Mouse (Mus musculus) frontal cortex, adult (tissue): ENCODE results near the gene Gm20388.
"Not testable (repeated sequence)": the region's sequence is repeated elsewhere in the genome, so short reads cannot be mapped to it uniquely, and the experiment has no call there.

Experiments used
- ATAC-seq: cut with Nextera tagmentation; 2 replicates; pipeline ENCODE4 v1.9.2; 2017; ENCODE audit warnings: mild to moderate bottlenecking, moderate library complexity, mixed read lengths; ENCODE audit not compliant: low TSS enrichment

Gene Gm20388

DNA sequence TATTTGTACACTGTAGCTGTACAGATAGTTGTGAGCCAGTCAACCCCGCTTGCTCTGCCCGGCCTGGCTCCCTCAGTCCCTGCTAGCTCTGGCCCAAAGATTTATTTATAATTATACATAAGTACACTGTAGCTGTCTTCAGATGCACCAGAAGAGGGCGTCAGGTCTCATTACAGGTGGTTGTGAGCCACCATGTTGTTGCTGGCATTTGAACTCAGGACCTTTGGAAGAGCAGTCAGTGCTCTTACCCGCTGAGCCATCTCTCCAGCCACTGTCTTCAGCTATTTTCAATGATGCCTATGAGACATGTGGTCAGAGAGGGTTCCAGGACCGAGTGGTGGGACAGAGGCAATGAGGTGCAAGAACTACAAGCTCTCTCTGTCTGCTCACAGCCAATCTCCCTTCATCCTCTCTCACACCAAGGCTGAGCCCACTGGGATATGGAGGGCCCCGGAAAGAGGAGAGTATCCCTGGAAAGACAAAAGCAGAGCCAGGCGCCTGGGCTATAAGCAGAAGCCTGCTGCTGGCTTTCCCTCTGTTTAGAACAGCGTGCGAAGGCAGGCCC, 1757.4 kb downstream of the Gm20388 start:
- not testable (repeated sequence) for ATAC-seq

DNA sequence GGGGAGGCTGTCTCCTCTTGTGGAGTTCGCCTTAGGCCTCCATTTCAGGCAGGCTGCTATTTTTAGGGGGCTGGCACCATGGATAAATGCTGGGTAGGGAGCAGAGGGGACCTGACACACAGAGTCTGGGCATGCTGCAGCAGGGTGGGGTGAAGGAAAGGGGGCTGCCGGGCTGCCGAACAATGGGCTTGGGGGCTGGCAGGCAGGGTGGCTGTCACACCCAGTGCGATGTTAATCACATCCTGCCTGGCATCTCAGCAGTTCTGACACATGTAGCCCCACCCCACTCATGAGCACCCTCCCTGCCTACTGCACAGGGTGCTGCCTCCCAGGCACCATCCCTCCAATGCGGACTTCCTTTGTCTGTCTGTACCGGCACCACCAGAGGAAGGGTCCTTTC, 1757.9 kb downstream of the Gm20388 start:
- peak; percentile 55; the same call in 1 of the 2 replicates for ATAC-seq

GRCm38 (mm10) chr8:121669208-121669607, 1758.6 kb downstream of the Gm20388 start:
- ATAC-seq, result peak; percentile 51

- no peak for ATAC-seq
These were observed 1762.5 kb downstream of the Gm20388 start for GRCm38 (mm10) chr8:121673153-121673552.

GRCm38 (mm10) chr8:121673917-121674316, 1763.3 kb downstream of the Gm20388 start:
- peak; percentile 89 for ATAC-seq

DNA sequence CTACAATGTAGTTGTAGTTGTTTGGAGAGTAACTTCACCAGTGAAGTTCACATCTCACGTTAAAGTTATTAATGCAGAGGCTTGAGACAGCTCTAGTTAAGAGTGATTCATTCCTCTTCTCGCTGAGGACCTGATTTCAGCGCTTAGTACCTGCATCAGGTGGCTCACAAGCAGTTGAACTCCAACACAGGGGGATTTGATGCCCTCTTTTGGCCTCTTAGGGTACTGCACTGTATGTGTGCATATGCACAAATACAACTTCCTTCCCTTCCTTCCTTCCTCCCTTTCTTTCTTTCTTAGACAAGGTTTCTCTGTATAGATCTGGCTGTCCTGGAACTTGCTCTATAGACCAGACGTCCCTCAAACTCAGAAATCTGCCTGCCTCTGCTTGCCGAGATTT, 1763.9 kb downstream of the Gm20388 start:
- ATAC-seq, result no peak

GRCm38 (mm10) chr8:121675161-121675560, 1764.5 kb downstream of the Gm20388 start:
- peak; percentile 31; the same call in 1 of the 2 replicates for ATAC-seq

DNA sequence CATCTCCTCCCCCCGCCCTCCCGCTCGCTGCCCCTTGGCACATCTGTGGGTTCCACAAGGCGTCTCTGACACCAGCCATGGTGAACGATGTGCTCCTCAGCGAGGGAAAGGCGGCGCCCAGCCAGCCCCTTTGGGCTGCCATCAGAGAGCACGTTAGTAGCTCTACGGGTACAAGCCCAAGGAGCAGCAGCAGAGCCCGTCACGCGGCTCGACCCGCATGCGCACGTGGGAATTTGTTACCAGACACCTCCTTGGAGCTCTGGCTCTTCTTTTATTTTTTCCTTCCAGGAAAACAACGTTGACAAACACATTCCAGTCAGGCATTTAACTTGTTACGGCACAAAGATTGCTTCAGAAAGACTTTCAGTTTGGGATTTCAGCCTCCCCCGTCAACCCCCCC, 1765.1 kb downstream of the Gm20388 start:
- no peak for ATAC-seq

- no peak for ATAC-seq
These were observed 1768.1 kb downstream of the Gm20388 start for GRCm38 (mm10) chr8:121678696-121679095.

DNA sequence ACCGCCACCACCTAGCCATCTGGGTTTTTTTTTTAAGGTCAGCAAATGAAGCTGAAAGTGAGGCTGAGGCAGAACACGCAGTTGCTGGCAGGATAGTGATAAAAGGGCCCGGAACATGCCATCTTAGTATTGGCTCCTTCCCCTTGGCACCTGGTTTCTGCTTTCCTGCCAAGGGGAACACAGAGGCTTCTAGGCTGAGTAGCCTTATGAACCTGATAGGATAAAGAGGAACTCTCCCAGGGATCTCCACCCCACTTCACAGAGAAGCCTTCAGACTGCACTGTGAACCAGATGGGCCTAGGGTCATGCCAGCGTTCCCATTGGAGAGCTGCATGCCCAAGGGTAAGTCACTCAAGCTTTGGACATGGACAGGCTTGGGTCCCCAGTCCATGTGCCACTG, 1770.3 kb downstream of the Gm20388 start:
- ATAC-seq, result no peak

DNA sequence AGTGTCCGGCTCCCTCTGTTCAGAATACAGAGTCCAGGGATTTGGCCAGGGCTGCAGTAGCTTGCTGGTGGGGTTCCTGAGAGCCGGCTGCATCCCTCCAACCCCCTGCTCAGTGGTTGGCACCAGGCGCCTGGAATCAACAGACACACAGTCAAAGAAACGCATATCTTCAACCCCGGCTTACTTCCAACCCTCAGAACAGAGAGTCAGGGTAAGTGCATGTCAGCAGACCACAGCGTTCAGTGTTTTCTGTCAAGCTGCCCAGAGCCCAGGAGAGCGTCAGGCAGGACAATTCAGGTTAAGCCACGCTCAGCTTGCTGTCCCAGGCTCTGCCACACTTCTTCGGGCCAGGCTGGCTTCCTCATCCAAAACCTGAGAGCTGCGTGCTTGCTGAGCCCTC, 1770.8 kb downstream of the Gm20388 start:
- ATAC-seq, result no peak

- peak; percentile 58; the same call in 1 of the 2 replicates for ATAC-seq
These were observed 1772.6 kb downstream of the Gm20388 start for GRCm38 (mm10) chr8:121683083-121683832.

- ATAC-seq, result no peak
These were observed 1774.8 kb downstream of the Gm20388 start for GRCm38 (mm10) chr8:121685419-121685818.

DNA sequence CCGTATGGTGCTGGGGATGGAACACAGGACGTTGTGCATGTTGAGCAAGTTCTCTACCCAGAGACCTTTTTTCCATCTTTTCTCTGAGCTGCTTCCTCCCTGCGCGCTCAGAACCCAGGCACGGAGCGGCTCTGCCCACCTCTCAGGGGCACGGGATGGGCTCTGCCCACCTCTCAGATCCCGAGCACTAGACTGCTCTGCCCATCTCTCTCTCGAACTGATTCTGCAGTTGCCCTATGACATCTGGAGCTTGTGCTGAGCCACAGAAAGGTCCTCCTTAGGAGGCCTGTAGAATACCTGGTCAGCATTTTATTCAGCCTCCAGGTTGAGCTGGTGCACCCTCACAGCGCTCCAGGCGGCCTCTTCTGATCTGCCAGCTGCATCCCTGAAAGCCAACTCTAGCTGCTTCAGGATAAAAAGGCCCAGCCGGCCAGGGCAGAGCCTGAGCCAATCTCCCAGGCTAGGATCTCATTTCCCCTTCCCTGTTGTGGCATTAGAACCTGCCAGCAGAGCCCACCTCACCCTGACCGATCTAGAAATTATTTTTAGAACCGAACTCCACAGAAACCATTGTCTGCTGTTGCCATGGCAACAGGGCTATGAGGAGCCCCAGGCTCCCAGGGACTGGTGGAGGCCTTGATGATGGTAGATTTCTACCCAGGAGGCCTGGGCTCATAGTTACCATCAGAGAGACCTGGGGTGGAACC, 1777.0 kb downstream of the Gm20388 start:
- ATAC-seq, result peak; percentile 79

GRCm38 (mm10) chr8:121688496-121688895, 1777.9 kb downstream of the Gm20388 start:
- ATAC-seq, result no peak

DNA sequence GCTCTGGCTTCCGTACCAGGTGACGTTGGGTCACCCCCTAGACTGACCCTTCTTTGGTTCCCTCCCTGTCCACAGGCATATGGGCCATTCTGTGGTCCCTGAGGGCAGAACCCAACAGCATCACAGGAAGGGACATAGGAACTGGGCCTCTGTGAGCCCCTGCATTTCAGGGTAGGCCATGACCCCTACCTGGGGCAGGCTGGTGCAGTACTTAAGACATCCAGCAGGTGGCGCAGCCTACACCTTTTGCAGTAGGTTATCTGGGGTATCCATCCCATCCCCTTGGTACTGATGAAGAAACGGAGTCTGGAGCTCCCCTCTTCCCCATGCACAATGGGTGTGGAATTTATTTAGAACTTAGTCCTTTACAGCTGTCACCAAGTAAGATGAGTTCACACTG, 1783.8 kb downstream of the Gm20388 start:
- ATAC-seq, result 0 out of 2 replicates have a peak, but pooled peaks have one; percentile 28

GRCm38 (mm10) chr8:121695585-121696184, 1785.0 kb downstream of the Gm20388 start:
- no peak for ATAC-seq

- peak; percentile 42; the same call in 1 of the 2 replicates for ATAC-seq
These were observed 1787.3 kb downstream of the Gm20388 start for GRCm38 (mm10) chr8:121697735-121698614.

- ATAC-seq, result no peak
These were observed 1788.0 kb downstream of the Gm20388 start for GRCm38 (mm10) chr8:121698615-121699101.

DNA sequence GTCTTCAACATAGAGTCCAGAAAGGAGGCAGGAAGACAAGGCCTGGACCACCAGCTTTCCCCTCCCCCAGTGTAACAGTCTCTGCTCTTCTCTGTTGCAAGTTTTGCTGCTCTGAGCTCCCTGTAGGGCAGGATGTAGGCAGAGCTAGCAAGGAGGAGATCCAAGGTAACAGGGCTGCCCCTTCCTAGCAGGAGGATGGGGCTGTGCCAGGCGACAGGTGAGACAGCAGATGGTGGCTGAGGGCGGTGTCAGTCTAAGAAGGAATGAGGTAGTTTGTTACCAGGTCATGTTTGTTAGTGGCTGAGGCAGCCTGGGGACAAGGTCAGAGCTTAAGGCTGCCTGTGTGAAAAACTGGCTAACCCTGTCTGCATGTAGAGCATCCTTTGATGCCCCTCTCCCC, 1789.3 kb downstream of the Gm20388 start:
- no peak for ATAC-seq

GRCm38 (mm10) chr8:121705174-121705573, 1794.5 kb downstream of the Gm20388 start:
- ATAC-seq, result peak; percentile 53
